Mouse (Mus musculus) MEL (cell line): ENCODE data around the gene Mtnr1a.

Experiments
- CTCF ChIP-seq, 3 experiments: IDR thresholded peaks in 2 of 3; conservative IDR thresholded peaks in 1 of 3; 2 replicates each; pipeline ENCODE4 v1.5.1; 2011 to 2012; ENCODE audit warnings: low read length in 3 of 3, low read depth in 2 of 3, mild to moderate bottlenecking in 2 of 3, improper control_type of control experiment in 1 of 3, inconsistent platforms in 1 of 3, mixed read lengths in 1 of 3, moderate library complexity in 1 of 3; ENCODE audit not compliant: control insufficient read depth in 1 of 3, insufficient read depth in 1 of 3, poor library complexity in 1 of 3, severe bottlenecking in 1 of 3
- EP300 ChIP-seq, 2 experiments: IDR thresholded peaks; 2 replicates each; pipeline ENCODE4 v1.6.1; 2011; ENCODE audit warnings: improper control_type of control experiment in 2 of 2, low read length in 2 of 2, low read depth in 1 of 2, mild to moderate bottlenecking in 1 of 2
- GATA1 ChIP-seq: IDR thresholded peaks from 2 replicates; pipeline ENCODE4 v1.6.1; 2011; ENCODE audit warnings: low read depth, low read length, improper control_type of control experiment
- MAFK ChIP-seq: IDR thresholded peaks from 2 replicates; pipeline ENCODE4 v1.6.1; 2011; ENCODE audit warnings: low read depth, mild to moderate bottlenecking, low read length, improper control_type of control experiment, borderline replicate concordance
- NELFE ChIP-seq: IDR thresholded peaks from 2 replicates; pipeline ENCODE4 v1.6.1; 2011; ENCODE audit warnings: low read depth, low read length, improper control_type of control experiment
- POLR2A ChIP-seq, 2 experiments: IDR thresholded peaks; 2 replicates each; pipeline ENCODE4 v1.6.1; 2011 to 2012; ENCODE audit warnings: low read length in 2 of 2, mild to moderate bottlenecking in 2 of 2, control low read depth in 1 of 2, improper control_type of control experiment in 1 of 2, low read depth in 1 of 2, moderate library complexity in 1 of 2; ENCODE audit not compliant: control insufficient read depth in 1 of 2, insufficient read depth in 1 of 2, poor library complexity in 1 of 2
- TCF12 ChIP-seq: IDR thresholded peaks from 2 replicates; pipeline ENCODE4 v1.6.1; 2014; ENCODE audit warnings: low read depth, mild to moderate bottlenecking, inconsistent platforms, low read length, improper control_type of control experiment, moderate library complexity

DNA sequence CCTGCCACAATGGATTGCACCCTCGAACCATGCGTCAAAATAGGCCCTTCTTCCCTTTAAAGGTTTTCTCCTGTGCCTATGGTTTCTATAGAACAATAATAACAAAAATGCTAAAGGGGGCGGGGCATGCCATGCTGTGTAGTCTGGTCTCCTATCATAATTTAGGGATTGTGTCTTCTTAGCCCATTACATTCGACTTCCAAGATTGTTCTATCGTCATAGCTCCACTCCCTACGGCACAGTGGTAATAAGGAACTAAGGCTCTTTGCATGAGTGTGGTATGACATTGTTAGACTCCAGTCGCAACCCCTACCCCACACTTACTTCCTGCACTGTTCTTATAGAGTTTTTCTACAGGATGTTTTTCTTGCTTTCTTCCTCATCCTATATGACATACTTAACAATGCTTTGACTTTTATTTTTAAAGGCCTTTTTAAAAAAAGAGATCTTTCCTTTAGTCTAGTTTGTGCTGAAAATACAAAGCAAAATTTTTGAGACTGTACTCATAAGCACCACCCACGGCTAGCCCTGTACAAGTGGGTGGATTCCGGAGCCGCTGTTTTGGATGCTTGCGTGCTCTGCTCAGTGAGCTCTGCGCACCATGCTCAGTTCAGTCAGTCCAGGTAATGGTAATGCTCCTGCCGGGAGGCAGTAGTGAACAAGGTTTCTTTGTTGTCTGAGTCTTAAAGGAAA lies 40.6 kb downstream of the Mtnr1a start:
- no peak for TF ChIP-seq CTCF (IDR thresholded peaks at IDR 0.05 in 2 of 3, conservative IDR thresholded peaks at IDR 0.05 in 1 of 3; ENCODE audit: control insufficient read depth in 1 of 3, insufficient read depth in 1 of 3, low read depth in 2 of 3, low read length in 3 of 3, poor library complexity in 1 of 3, severe bottlenecking in 1 of 3)
- no peak for TF ChIP-seq POLR2A (IDR thresholded peaks at IDR 0.05; ENCODE audit: control insufficient read depth in 1 of 2, insufficient read depth in 1 of 2, low read depth in 1 of 2, low read length in 2 of 2, poor library complexity in 1 of 2)
- TF ChIP-seq MAFK = no peak
- TF ChIP-seq EP300 (IDR thresholded peaks at IDR 0.05; ENCODE audit: low read depth in 1 of 2, low read length in 2 of 2) = no peak
- no peak for TF ChIP-seq TCF12
- TF ChIP-seq GATA1 = no peak
- no peak for TF ChIP-seq NELFE
